Mouse (Mus musculus): ENCODE data around the gene Add3. TPM values are rescaled to one million over a fixed set of nuclear protein-coding genes. Genes with fewer than 3 reads are reported as not detected.
"Not testable (repeated sequence)": the region's sequence is repeated elsewhere in the genome, so short reads cannot be mapped to it uniquely, and the experiment has no call there.

Gene Add3
- polyA plus RNA-seq, 1 experiment from 2014 or later, result 106 TPM

GRCm38 (mm10) chr19:53202116-53202515 is 61.9 kb downstream of the Add3 start:
- Histone ChIP-seq H3K9me3 (no peaks in the 10 kb centered on the region), H3K36me3 (no peaks in the 10 kb centered on the region), H3K4me2 (no peak overlapping the region), H3K4me3 (no peak overlapping the region), H3K9ac (no peak overlapping the region), H3K27me3 (no peaks in the 10 kb centered on the region), H3K4me1 (peaks cover 5% of the 10 kb centered on the region; the same call in 1 of the 2 replicates), H3K27ac (no peak overlapping the region)
- no peak for ATAC-seq (ENCODE audit: borderline replicate concordance, extremely low read depth, low FRiP score, low TSS enrichment)
- WGBS, result 83% methylated on average over 1 of the region's 1 CpGs

DNA sequence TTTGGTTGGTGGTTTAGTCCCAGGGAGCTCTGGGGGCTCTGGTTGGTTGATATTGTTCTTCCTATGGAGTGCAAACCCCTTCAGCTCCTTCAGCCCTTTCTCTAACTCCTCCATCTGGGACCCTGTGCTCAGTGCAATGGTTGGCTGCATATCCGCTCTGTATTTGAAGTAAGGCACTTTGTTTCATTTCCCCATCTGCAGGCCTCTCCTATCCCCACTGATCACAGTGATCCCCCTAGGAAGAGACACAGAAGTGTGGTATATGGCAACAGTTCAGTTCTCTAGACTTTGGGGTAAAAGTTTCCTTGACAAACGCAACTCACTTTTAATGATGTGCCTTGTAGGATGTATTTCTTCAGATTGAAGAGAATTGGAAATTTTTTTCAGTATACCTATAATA is 66.7 kb downstream of the Add3 start:
- 86% methylated on average over 2 of the region's 2 CpGs for WGBS
- Histone ChIP-seq H3K4me3 (no peak overlapping the region), H3K27ac (no peak overlapping the region), H3K36me3 (no peaks in the 10 kb centered on the region), H3K4me1 (peaks cover 15% of the 10 kb centered on the region; the same call in 1 of the 2 replicates), H3K9ac (no peak overlapping the region), H3K9me3 (no peaks in the 10 kb centered on the region), H3K27me3 (no peaks in the 10 kb centered on the region), H3K4me2 (no peak overlapping the region)
- no peak for ATAC-seq (ENCODE audit: borderline replicate concordance, extremely low read depth, low FRiP score, low TSS enrichment)

DNA sequence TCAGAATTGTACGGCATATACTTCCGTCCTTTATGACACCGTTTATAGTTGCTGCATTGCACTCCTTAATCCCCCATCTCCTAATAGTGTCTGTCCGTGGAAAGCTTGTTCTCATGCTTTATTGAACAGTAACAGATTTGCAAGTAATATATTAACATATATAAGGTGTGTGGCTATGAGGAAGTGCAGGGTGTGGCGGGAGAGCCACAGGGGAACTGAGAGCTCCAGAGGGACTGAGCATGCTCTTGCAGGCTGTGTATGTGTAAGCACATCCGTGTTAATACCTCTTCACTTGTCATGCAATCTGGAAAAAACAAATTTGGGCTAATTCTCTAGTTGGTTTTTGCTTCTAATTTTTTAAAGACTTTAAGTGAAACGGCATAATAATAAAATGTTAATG is 68.6 kb downstream of the Add3 start:
- Histone ChIP-seq H3K9me3 (no peaks in the 10 kb centered on the region), H3K4me1 (peaks cover 20% of the 10 kb centered on the region; the same call in 1 of the 2 replicates), H3K27me3 (no peaks in the 10 kb centered on the region), H3K36me3 (no peaks in the 10 kb centered on the region), H3K27ac (no peak overlapping the region), H3K4me2 (no peak overlapping the region), H3K9ac (no peak overlapping the region), H3K4me3 (no peak overlapping the region)
- no peak for ATAC-seq (ENCODE audit: borderline replicate concordance, extremely low read depth, low FRiP score, low TSS enrichment)
- WGBS, result 76% methylated on average over 7 of the region's 7 CpGs

DNA sequence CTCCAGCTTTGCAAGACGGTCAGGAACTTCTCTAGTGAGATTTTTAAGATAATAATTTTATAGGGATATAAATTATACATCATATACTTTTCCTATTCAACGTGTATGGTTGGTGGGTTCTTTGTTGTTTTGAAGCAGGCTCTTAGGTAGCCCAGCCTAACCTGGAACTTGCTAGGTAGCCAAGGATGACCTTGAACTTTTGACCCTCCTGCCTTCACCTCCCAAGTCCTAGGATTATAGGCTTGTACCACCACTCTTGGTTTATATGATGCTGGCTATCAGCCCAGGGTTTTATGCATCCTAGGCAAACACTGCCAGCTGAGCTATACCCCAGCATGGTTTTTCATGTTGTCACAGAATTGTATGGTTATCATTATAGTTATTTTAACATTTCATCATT is 70.0 kb downstream of the Add3 start:
- Histone ChIP-seq H3K4me1 (peaks cover 20% of the 10 kb centered on the region; the same call in 1 of the 2 replicates), H3K4me2 (no peak overlapping the region), H3K36me3 (no peaks in the 10 kb centered on the region), H3K27ac (no peak overlapping the region), H3K9ac (no peak overlapping the region), H3K4me3 (no peak overlapping the region), H3K9me3 (no peaks in the 10 kb centered on the region), H3K27me3 (no peaks in the 10 kb centered on the region)
- WGBS, result 35% methylated on average over 2 of the region's 2 CpGs
- ATAC-seq (ENCODE audit: borderline replicate concordance, extremely low read depth, low FRiP score, low TSS enrichment), result no peak

DNA sequence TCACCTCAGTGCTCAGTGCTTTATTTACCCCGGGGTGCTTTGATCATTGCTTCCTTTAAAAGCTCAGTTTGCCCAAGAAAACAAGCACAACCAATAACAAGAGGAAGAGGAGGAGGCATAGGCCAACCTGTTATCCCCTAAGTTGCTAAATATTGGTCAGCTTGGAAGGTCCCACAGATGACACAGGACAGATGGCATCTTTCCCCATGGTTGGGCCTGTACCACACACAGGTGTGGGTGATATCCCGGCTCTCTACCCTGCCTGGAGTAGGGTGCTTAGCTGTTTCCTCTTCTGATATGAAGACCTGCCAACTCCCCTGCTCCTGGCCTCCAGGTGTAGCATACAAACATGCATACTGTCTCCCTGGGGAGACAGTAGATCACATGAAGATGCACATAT is 75.1 kb downstream of the Add3 start:
- 71% methylated on average over 2 of the region's 2 CpGs for WGBS
- peaks cover 17% of the 10 kb centered on the region for H3K36me3 ChIP-seq
- no peak overlapping the region for H3K27ac ChIP-seq
- H3K4me3 ChIP-seq, result no peak overlapping the region
- no peaks in the 10 kb centered on the region for H3K9me3 ChIP-seq
- H3K9ac ChIP-seq, result no peak overlapping the region
- H3K4me2 ChIP-seq, result no peak overlapping the region
- no peaks in the 10 kb centered on the region for H3K27me3 ChIP-seq
- ATAC-seq (ENCODE audit: borderline replicate concordance, extremely low read depth, low FRiP score, low TSS enrichment), result no peak
- peaks cover 10% of the 10 kb centered on the region; the same call in 1 of the 2 replicates for H3K4me1 ChIP-seq

DNA sequence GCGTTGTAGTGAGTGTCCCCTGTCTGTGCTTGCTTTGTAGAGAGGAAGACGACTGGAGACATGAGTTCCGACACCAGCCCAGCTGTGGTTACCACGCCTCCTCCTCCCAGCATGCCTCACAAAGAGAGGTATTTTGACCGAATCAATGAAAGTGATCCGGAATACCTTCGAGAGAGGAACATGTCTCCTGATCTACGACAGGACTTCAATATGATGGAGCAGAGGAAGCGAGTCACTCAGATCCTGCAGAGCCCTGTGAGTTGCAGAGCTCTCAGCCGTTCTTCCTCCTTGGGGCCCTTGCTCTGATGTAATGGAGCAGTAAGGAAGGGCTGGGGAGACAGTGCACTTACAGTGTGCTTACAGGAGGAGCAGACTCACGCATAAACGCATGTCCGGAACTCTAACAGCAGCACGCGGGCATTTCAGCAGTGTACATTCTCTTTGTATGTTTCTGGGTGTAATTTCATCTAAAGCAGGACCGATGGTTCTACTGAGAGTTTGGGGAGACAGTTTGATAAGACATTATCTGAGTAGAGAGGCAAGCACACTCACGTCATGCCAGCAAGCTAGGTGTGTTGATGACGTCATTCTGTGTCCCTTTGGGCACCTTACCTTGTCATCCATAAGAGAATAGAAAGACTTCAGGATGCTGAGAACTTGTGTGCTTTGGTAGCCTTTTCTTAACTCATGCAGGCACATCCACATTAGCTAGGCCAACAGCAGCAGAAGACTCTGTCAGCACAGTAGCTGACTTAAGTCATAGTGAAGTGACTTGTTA is 76.7 kb downstream of the Add3 start:
- Histone ChIP-seq H3K27ac (no peak overlapping the region), H3K4me3 (no peak overlapping the region), H3K9me3 (no peaks in the 10 kb centered on the region), H3K36me3 (peaks cover 17% of the 10 kb centered on the region), H3K4me2 (no peak overlapping the region), H3K9ac (no peak overlapping the region), H3K27me3 (no peaks in the 10 kb centered on the region), H3K4me1 (peaks cover 6% of the 10 kb centered on the region; the same call in 1 of the 2 replicates)
- WGBS, result 84% methylated on average over 18 of the region's 18 CpGs
- ATAC-seq (ENCODE audit: borderline replicate concordance, extremely low read depth, low FRiP score, low TSS enrichment), result no peak

- WGBS, result 81% methylated on average over 8 of the region's 8 CpGs
- no peak for ATAC-seq (ENCODE audit: borderline replicate concordance, extremely low read depth, low FRiP score, low TSS enrichment)
- Histone ChIP-seq H3K4me2 (no peak overlapping the region), H3K4me1 (no peaks in the 10 kb centered on the region), H3K36me3 (peaks cover 17% of the 10 kb centered on the region), H3K9ac (no peak overlapping the region), H3K4me3 (no peak overlapping the region), H3K9me3 (no peaks in the 10 kb centered on the region), H3K27me3 (no peaks in the 10 kb centered on the region), H3K27ac (no peak overlapping the region)
Measured at GRCm38 (mm10) chr19:53217837-53218236, 77.6 kb downstream of the Add3 start.

GRCm38 (mm10) chr19:53219305-53219704 is 79.1 kb downstream of the Add3 start:
- no peaks in the 10 kb centered on the region for H3K4me1 ChIP-seq
- 57% methylated on average over 3 of the region's 3 CpGs for WGBS
- peaks cover 17% of the 10 kb centered on the region for H3K36me3 ChIP-seq
- H3K4me3 ChIP-seq, result no peak overlapping the region
- H3K4me2 ChIP-seq, result no peak overlapping the region
- no peaks in the 10 kb centered on the region for H3K27me3 ChIP-seq
- H3K9me3 ChIP-seq, result no peaks in the 10 kb centered on the region
- no peak overlapping the region for H3K27ac ChIP-seq
- no peak for ATAC-seq (ENCODE audit: borderline replicate concordance, extremely low read depth, low FRiP score, low TSS enrichment)
- no peak overlapping the region for H3K9ac ChIP-seq

DNA sequence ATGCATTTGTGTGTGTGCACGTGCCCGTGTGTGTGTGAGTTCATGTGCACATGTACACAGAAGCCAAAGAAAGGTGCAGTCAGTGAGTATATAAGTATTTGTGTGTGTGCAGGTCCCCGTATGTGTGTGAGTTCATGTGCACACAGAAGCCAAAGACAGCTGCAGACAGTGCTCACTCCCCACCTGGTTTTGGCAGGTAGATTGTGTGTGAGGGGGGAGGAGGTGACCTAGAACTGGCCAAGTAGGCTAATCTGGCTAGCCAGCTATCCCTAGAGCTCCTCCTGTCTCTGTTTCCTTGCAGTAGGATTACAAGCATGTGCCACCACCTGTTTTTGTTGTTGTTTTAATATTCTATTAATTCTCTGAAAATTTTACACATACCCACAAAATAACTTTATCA is 80.9 kb downstream of the Add3 start:
- H3K36me3 ChIP-seq, result peaks cover 17% of the 10 kb centered on the region
- ATAC-seq (ENCODE audit: borderline replicate concordance, extremely low read depth, low FRiP score, low TSS enrichment), result no peak
- no peak overlapping the region for H3K9ac ChIP-seq
- WGBS, result 92% methylated on average over 3 of the region's 3 CpGs
- no peaks in the 10 kb centered on the region for H3K9me3 ChIP-seq
- no peaks in the 10 kb centered on the region for H3K27me3 ChIP-seq
- no peak overlapping the region for H3K27ac ChIP-seq
- H3K4me3 ChIP-seq, result no peak overlapping the region
- H3K4me1 ChIP-seq, result no peaks in the 10 kb centered on the region
- H3K4me2 ChIP-seq, result no peak overlapping the region

DNA sequence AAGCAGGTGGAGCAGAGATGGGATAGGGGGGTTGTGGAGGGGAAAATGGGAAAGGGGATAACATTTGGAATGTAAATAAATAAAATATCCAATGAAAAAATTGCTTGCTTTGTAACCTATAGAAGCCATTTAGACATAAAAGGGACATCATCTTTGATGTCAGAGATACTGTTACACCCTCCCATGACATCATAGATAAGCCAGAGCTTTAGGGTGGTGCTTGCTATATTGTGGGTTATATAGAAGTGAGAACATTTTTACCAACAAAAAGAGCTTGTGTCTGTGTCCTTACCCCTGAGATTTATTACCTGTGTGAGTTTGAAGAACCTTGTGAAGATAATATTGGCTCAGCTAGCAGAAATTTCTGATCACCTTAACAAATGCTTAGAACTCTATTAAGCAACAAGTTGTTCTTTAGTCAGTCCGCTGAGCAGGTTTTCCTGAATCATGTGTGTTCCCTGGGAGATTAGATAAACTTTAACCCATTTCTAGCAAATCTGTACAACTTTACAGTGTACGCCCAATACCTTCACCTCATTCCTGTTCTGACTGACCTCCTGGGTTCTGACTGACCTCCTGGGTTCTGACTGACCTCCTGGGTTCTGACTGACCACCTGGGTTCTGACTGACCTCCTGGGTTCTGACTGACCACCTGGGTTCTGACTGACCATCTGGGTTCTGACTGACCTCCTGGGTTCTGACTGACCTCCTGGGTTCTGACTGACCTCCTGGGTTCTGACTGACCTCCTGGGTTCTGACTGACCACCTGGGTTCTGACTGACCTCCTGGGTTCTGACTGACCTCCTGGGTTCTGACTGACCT is 85.2 kb downstream of the Add3 start:
- H3K36me3 ChIP-seq, result peaks cover 30% of the 10 kb centered on the region
- not testable (repeated sequence) for H3K27ac ChIP-seq; H3K27me3 ChIP-seq; H3K4me1 ChIP-seq; H3K4me3 ChIP-seq; H3K4me2 ChIP-seq; H3K9ac ChIP-seq; H3K9me3 ChIP-seq; ATAC-seq (ENCODE audit: borderline replicate concordance, extremely low read depth, low FRiP score, low TSS enrichment)
- 75% methylated on average over 2 of the region's 2 CpGs for WGBS

GRCm38 (mm10) chr19:53226651-53227050 is 86.4 kb downstream of the Add3 start:
- WGBS, result 78% methylated on average over 13 of the region's 13 CpGs
- no peak for ATAC-seq (ENCODE audit: borderline replicate concordance, extremely low read depth, low FRiP score, low TSS enrichment)
- no peak overlapping the region for H3K4me3 ChIP-seq
- no peaks in the 10 kb centered on the region for H3K9me3 ChIP-seq
- H3K4me2 ChIP-seq, result no peak overlapping the region
- no peaks in the 10 kb centered on the region for H3K27me3 ChIP-seq
- no peak overlapping the region for H3K9ac ChIP-seq
- peaks cover 39% of the 10 kb centered on the region for H3K36me3 ChIP-seq
- H3K27ac ChIP-seq, result no peak overlapping the region
- no peaks in the 10 kb centered on the region for H3K4me1 ChIP-seq

All from lung, embryonic 15.5 days (tissue).